Mouse (Mus musculus) thymus, adult 2 months (tissue): Measurements from ENCODE around the gene Eif4a3. TPM values are rescaled to one million over a fixed set of nuclear protein-coding genes. Genes with fewer than 3 reads are reported as not detected.
"Not testable (repeated sequence)": the region's sequence is repeated elsewhere in the genome, so short reads cannot be mapped to it uniquely, and the experiment has no call there.

ENCODE experiments used
- DNase-seq: peaks from one replicate; pipeline ENCODE4 v3.0.0; 2021
- H3K27ac ChIP-seq: fragments of 200-500 bp; 2 replicates; pipeline ENCODE4 v1.5.1; 2012; ENCODE audit warnings: low read length, control low read depth; ENCODE audit not compliant: control insufficient read depth, insufficient read depth
- H3K27me3 ChIP-seq: fragments of 200-500 bp; 2 replicates; pipeline ENCODE4 v1.6.1; 2012; ENCODE audit warnings: mild to moderate bottlenecking, low read length, moderate library complexity, mixed read lengths; ENCODE audit not compliant: control insufficient read depth, insufficient read depth
- H3K36me3 ChIP-seq: fragments of 200-500 bp; 2 replicates; pipeline ENCODE4 v1.6.1; 2012; ENCODE audit warnings: mild to moderate bottlenecking, low read length, moderate library complexity; ENCODE audit not compliant: control insufficient read depth, insufficient read depth
- H3K4me1 ChIP-seq: fragments of 200-500 bp; replicated peaks from 2 replicates; pipeline ENCODE4 v1.6.1; 2012; ENCODE audit warnings: low read length; ENCODE audit not compliant: control insufficient read depth, insufficient read depth
- H3K4me3 ChIP-seq: fragments of 200-500 bp; 2 replicates; pipeline ENCODE4 v1.5.1; 2012; ENCODE audit warnings: mild to moderate bottlenecking, low read length, control low read depth, moderate library complexity; ENCODE audit not compliant: control insufficient read depth, insufficient read depth
- CTCF ChIP-seq: fragments of 200-500 bp; IDR thresholded peaks from 2 replicates; pipeline ENCODE4 v1.5.1; 2012; ENCODE audit warnings: mild to moderate bottlenecking, control low read depth, low read length, moderate library complexity, borderline replicate concordance; ENCODE audit not compliant: control insufficient read depth, poor library complexity, insufficient read depth; ENCODE audit errors: extremely low read depth
- POLR2A ChIP-seq: fragments of 200-500 bp; IDR thresholded peaks from 2 replicates; pipeline ENCODE4 v1.6.1; 2012; ENCODE audit warnings: mild to moderate bottlenecking, low read length, control low read depth, moderate library complexity; ENCODE audit not compliant: control insufficient read depth, poor library complexity, insufficient read depth; ENCODE audit errors: extremely low read depth
- WGBS: fragments of 180-500 bp; shearing (Covaris S2); methylation state at CpG from one replicate; pipeline ENCODE4 v1.1.7; 2018; 5-methylcytosine and 5-hydroxymethylcytosine counted together
- polyA plus RNA-seq: library from polyadenylated mRNA; depleted of rRNA; stranded (reverse); fragments of >200 nt; gene quantifications from 2 replicates; pipeline ENCODE4 v1.2.3, GENCODE M21; 2012

Eif4a3 gene
- polyA plus RNA-seq, 1 experiment = 178 TPM

GRCm38 (mm10) chr11:119300986-119301385 is 1.1 kb upstream of the Eif4a3 start:
- TF ChIP-seq POLR2A = no peak
- TF ChIP-seq CTCF = no peak
- Histone ChIP-seq H3K27me3 (no peaks in the 10 kb centered on the region), H3K4me1 (peaks cover 16% of the 10 kb centered on the region), H3K36me3 (peaks cover 14% of the 10 kb centered on the region), H3K27ac (no peak overlapping the region), H3K4me3 (no peak overlapping the region)
- WGBS = 52% methylated on average over 2 of the region's 2 CpGs
- no peak for DNase-seq

GRCm38 (mm10) chr11:119300246-119300935 is 502 bp upstream of the Eif4a3 start:
- Histone ChIP-seq H3K4me3 (peak overlapping the region; percentile 94), H3K36me3 (peaks cover 20% of the 10 kb centered on the region), H3K27me3 (no peaks in the 10 kb centered on the region), H3K27ac (no peak overlapping the region), H3K4me1 (peaks cover 16% of the 10 kb centered on the region)
- WGBS = 4% methylated on average over 31 of the region's 31 CpGs
- TF ChIP-seq CTCF (no peak), POLR2A (no peak)
- DNase-seq = no peak

- no peak overlapping the region for H3K27ac ChIP-seq
Observed at GRCm38 (mm10) chr11:119298917-119299316, 972 bp downstream of the Eif4a3 start.

GRCm38 (mm10) chr11:119297996-119298395 is 1.9 kb downstream of the Eif4a3 start:
- peak; percentile 30 for DNase-seq
- no peak for TF ChIP-seq POLR2A
- TF ChIP-seq CTCF = no peak
- Histone ChIP-seq H3K27ac (no peak overlapping the region), H3K4me3 (no peak overlapping the region), H3K4me1 (peaks cover 16% of the 10 kb centered on the region), H3K27me3 (no peaks in the 10 kb centered on the region), H3K36me3 (peaks cover 43% of the 10 kb centered on the region)
- WGBS = 21% methylated on average over 6 of the region's 6 CpGs

More at GRCm38 (mm10) chr11:119298917-119299316, 972 bp downstream of the Eif4a3 start:
- peaks cover 34% of the 10 kb centered on the region for H3K36me3 ChIP-seq
- 10% methylated on average over 7 of the region's 7 CpGs for WGBS
- TF ChIP-seq CTCF = no peak
- TF ChIP-seq POLR2A = no peak
- peak overlapping the region; percentile 81 for H3K4me3 ChIP-seq
- no peak for DNase-seq
- no peaks in the 10 kb centered on the region for H3K27me3 ChIP-seq
- H3K4me1 ChIP-seq = peaks cover 16% of the 10 kb centered on the region

- not testable (repeated sequence) for DNase-seq, H3K4me1 ChIP-seq, H3K4me3 ChIP-seq, H3K27ac ChIP-seq, H3K27me3 ChIP-seq
- peaks cover 90% of the 10 kb centered on the region for H3K36me3 ChIP-seq
- WGBS = 96% methylated on average over 8 of the region's 8 CpGs
Observed at GRCm38 (mm10) chr11:119292861-119293260, 7.0 kb downstream of the Eif4a3 start.

- Histone ChIP-seq H3K36me3 (peaks cover 49% of the 10 kb centered on the region), H3K4me3 (no peak overlapping the region), H3K27ac (no peak overlapping the region), H3K27me3 (no peaks in the 10 kb centered on the region), H3K4me1 (no peaks in the 10 kb centered on the region)
- WGBS = 93% methylated on average over 20 of the region's 20 CpGs
- no peak for DNase-seq
- no peak for TF ChIP-seq POLR2A
- no peak for TF ChIP-seq CTCF
Observed at GRCm38 (mm10) chr11:119287207-119287992, 12.5 kb downstream of the Eif4a3 start.
